Mouse (Mus musculus) olfactory bulb, adult 2 months (tissue): ENCODE data around the gene Ap3b1. TPM values are rescaled to one million over a fixed set of nuclear protein-coding genes. Genes with fewer than 3 reads are reported as not detected.
"Not testable (repeated sequence)": the region's sequence is repeated elsewhere in the genome, so short reads cannot be mapped to it uniquely, and the experiment has no call there.

Source experiments
- H3K27ac ChIP-seq: fragments of 200-500 bp; 2 replicates; pipeline ENCODE4 v1.5.1; 2012; ENCODE audit warnings: low read depth, low read length; ENCODE audit not compliant: insufficient read depth
- H3K4me1 ChIP-seq: fragments of 200-500 bp; 2 replicates; pipeline ENCODE4 v1.6.1; 2012; ENCODE audit warnings: low read length; ENCODE audit not compliant: control insufficient read depth, insufficient read depth
- H3K4me3 ChIP-seq: fragments of 200-500 bp; 2 replicates; pipeline ENCODE4 v1.5.1; 2012; ENCODE audit warnings: mild to moderate bottlenecking, low read depth, low read length, moderate library complexity; ENCODE audit not compliant: insufficient read depth
- CTCF ChIP-seq: fragments of 200-500 bp; IDR thresholded peaks from 2 replicates; pipeline ENCODE4 v1.5.1; 2012; ENCODE audit warnings: low read depth, mild to moderate bottlenecking, low read length, moderate library complexity; ENCODE audit not compliant: insufficient read depth
- POLR2A ChIP-seq: fragments of 200-500 bp; IDR thresholded peaks from 2 replicates; pipeline ENCODE4 v1.6.1; 2012; ENCODE audit warnings: mild to moderate bottlenecking, low read depth, low read length, moderate library complexity; ENCODE audit not compliant: insufficient read depth
- WGBS: fragments of 180-500 bp; shearing (Covaris S2); methylation state at CpG from one replicate; pipeline ENCODE4 v1.1.7; 2018; 5-methylcytosine and 5-hydroxymethylcytosine counted together
- polyA plus RNA-seq: library from polyadenylated mRNA; stranded (reverse); fragments of >200 nt; gene quantifications from 2 replicates; pipeline ENCODE4 v1.2.4, GENCODE M21; 2012; ENCODE audit warnings: low replicate concordance; ENCODE audit not compliant: missing spikeins, insufficient read depth, insufficient read length

Ap3b1 gene
- not detected in 2 replicates for polyA plus RNA-seq

GRCm38 (mm10) chr13:94358401-94359265 is at the start of gene Ap3b1:
Ap3b1 (plus strand) TSS chr13:94358960.
- peak within 1 kb of the TSS; percentile 58 for H3K27ac ChIP-seq
- under 1% methylated on average over 79 of the region's 79 CpGs for whole genome bisulfite sequencing
- peak within 1 kb of the TSS; percentile 89 for H3K4me3 ChIP-seq
- H3K4me1 ChIP-seq = peaks cover 6% of the 10 kb centered on the region
- no peak for TF ChIP-seq CTCF
- TF ChIP-seq POLR2A = peak; percentile 96

GRCm38 (mm10) chr13:94312812-94313211 is 45.9 kb upstream of the Ap3b1 start:
- H3K4me3 ChIP-seq, H3K4me1 ChIP-seq, H3K27ac ChIP-seq: not testable (repeated sequence)
- WGBS = 93% methylated on average over 8 of the region's 8 CpGs

GRCm38 (mm10) chr13:94316975-94317511 is 41.7 kb upstream of the Ap3b1 start:
- Histone ChIP-seq H3K27ac (peak overlapping the region; percentile 80), H3K4me1 (peaks cover 5% of the 10 kb centered on the region; the same call in 1 of the 2 replicates), H3K4me3 (no peak overlapping the region)
- TF ChIP-seq CTCF = no peak
- no peak for TF ChIP-seq POLR2A
- WGBS = 21% methylated on average over 10 of the region's 10 CpGs

GRCm38 (mm10) chr13:94321094-94321792 is 37.5 kb upstream of the Ap3b1 start:
- WGBS = 66% methylated on average over 1 of the region's 1 CpGs
- H3K4me1 ChIP-seq = peaks cover 4% of the 10 kb centered on the region; the same call in 1 of the 2 replicates

GRCm38 (mm10) chr13:94322475-94322874 is 36.3 kb upstream of the Ap3b1 start:
- 0 out of 2 replicates have a peak, but pooled peaks cover 3% of the 10 kb centered on the region for H3K4me1 ChIP-seq
- H3K27ac ChIP-seq = no peak overlapping the region
- no peak for TF ChIP-seq POLR2A
- TF ChIP-seq CTCF = no peak
- 97% methylated on average over 4 of the region's 4 CpGs for WGBS
- no peak overlapping the region for H3K4me3 ChIP-seq

More at GRCm38 (mm10) chr13:94321094-94321792, 37.5 kb upstream of the Ap3b1 start:
- H3K4me3 ChIP-seq = no peak overlapping the region
- H3K27ac ChIP-seq = no peak overlapping the region
- TF ChIP-seq CTCF (no peak), POLR2A (no peak)

- H3K4me3 ChIP-seq = no peak overlapping the region
- H3K4me1 ChIP-seq = no peaks in the 10 kb centered on the region
- TF ChIP-seq CTCF (no peak), POLR2A (no peak)
- H3K27ac ChIP-seq = no peak overlapping the region
- WGBS = 60% methylated on average over 3 of the region's 3 CpGs
Observed at GRCm38 (mm10) chr13:94328063-94328462, 30.7 kb upstream of the Ap3b1 start.

GRCm38 (mm10) chr13:94329005-94329404 is 29.8 kb upstream of the Ap3b1 start:
- H3K4me3 ChIP-seq, H3K27ac ChIP-seq, H3K4me1 ChIP-seq: not testable (repeated sequence)
- WGBS = 97% methylated on average over 6 of the region's 6 CpGs

GRCm38 (mm10) chr13:94330392-94330979 is 28.3 kb upstream of the Ap3b1 start:
- 26% methylated on average over 3 of the region's 3 CpGs for WGBS
- TF ChIP-seq CTCF = no peak
- no peak for TF ChIP-seq POLR2A
- H3K4me3 ChIP-seq = no peak overlapping the region
- no peaks in the 10 kb centered on the region for H3K4me1 ChIP-seq
- H3K27ac ChIP-seq = no peak overlapping the region

GRCm38 (mm10) chr13:94338357-94338756 is 20.4 kb upstream of the Ap3b1 start:
- Histone ChIP-seq H3K4me1 (0 out of 2 replicates have a peak, but pooled peaks cover 2% of the 10 kb centered on the region), H3K27ac (no peak overlapping the region), H3K4me3 (no peak overlapping the region)
- 49% methylated on average over 3 of the region's 3 CpGs for WGBS
- TF ChIP-seq CTCF (no peak), POLR2A (no peak)
